Mouse (Mus musculus): ENCODE results near the gene Ptpn13. TPM values are rescaled to one million over a fixed set of nuclear protein-coding genes. Genes with fewer than 3 reads are reported as not detected.

Gene Ptpn13
- total RNA-seq (2021), result 1 to 10 TPM; 6.1 to 7.0 TPM

DNA sequence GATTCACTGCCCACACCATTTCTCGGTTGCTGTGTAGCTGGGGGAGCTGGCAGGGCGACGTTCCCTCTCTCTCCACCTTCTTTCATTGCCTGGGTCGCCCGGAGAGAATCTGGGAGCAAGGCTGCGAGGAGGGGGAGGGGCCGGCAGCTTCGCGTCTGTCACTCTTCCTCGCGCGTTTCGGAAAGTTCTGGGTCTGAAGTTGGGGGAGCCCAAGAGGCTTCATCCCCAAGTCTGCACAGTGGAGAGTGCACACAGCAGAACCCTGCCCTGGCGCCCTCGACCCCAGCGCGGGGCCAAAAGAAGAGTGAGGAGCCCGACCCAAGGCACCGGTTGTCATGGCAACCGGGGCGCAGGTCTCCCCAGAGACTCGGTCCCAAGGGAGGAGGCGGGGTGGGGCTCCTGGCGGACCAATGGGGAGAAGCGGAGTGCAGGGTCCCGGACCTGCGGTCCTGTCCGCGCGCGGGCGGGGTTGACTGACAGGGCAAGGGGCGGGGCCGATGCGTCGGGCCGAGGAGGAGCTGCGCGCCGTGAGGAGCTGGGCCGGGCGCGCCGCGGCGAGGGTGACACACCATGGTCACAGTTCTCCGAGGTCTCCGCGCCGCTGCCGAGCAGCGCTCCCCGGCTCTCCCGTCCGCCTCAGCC, at the start of gene Ptpn13:
TSS of gene Ptpn13 (plus strand) at position 515 of the 642 bp plus-strand sequence.
- intact Hi-C loops (cut with DNase I), result no loop called here
- DNase-seq, result peak; percentile 87 to 88

DNA sequence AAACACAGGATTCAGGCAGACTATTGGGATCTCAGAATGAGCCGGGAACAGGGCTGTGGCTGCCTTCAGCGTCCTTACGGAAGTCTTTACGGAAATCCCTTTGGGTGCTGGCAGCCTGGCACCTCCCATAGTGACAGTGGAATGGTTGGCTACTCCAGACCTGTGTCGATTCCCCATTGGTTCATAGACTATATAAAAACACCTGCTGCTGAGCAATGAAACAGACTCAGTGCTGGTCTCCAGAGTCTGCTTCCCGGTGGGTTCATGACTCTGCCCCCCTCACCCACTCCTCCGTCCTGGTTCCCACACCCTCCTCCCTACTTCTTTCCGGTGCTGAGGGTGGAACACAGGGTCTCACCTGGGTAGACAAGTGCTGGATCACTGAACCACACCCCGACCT, 49.8 kb upstream of the Ptpn13 start:
- intact Hi-C loops (cut with DNase I), result no loop called here

DNA sequence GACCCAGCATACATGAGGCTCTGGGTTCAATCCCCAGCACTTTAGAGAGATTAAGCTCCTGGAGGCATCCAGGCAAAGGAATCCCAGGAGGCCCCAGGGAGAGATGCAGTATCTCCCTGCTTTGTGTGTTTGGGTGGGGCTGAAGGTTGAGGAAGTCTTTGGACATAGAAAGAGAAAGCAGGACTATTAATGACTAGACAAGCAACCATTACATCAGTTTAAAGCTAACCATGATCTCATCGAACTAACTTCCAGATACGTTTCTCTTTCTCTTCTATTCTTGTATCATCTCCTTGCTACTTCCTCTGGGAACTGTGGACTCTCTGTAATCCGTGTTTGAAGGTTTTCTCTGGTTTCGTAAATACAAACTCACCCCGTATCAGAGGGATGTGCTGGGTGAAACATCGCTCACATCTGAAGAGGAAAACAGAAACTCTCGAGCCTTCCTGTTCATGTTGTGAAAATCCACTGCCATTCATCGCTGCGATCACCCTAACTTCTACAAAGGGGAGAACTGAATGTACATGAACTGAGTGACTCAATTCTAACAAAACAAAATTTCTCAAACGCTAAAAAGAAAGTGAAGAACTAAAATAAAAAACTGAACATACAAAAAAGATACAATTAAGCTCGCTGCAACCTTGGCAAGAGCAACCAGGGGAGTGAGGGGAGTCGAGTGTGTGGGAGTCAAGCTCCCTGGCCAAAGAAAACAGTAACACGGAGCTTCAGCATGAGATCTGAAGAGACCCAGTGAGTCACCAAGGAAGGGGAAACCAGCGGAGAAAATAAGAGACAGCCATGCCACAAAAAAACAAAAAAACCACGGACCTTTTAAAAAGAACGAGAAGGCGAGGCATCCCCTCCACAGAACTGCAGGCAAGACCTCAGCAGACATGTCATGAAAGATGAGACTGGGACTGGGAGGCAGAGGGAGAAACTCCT, 48.4 kb upstream of the Ptpn13 start:
- DNase-seq, result peak in 1 of 2 experiments; percentile 28
- intact Hi-C loops (cut with DNase I), result no loop called here

More for the DNA sequence above, 49.8 kb upstream of the Ptpn13 start:
- no peak for DNase-seq

DNA sequence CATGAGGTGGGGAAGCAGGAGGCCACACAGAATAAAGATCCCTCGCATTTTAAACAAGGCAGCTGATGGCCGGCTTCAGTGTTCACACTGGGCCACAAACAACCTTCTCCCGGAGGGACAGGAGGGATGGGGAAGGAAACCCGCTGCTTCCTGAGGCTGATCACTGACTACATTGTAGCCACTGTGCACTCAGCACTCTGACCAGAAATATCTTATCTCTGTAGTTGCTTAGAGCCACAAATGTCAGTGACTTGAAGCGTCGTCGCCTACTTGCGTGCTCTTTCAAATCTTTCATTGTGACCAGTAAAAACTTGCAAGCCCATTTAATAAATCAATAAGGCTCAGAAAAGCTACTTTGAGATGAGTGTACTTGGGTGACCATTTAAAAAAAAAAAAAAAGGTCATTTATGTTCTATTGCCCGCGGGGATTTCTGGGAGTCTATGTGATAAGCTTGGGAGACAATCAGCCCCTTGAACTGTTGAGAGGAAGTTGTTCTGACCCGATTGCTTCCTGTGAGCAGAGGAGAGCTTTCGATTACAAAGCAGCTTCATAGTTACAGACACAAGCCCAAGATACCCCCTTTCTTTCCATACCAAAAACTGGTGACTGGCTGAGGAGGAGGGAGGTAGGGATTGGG, 47.4 kb upstream of the Ptpn13 start:
- intact Hi-C loops (cut with DNase I), result no loop called here
- DNase-seq, result no peak

DNA sequence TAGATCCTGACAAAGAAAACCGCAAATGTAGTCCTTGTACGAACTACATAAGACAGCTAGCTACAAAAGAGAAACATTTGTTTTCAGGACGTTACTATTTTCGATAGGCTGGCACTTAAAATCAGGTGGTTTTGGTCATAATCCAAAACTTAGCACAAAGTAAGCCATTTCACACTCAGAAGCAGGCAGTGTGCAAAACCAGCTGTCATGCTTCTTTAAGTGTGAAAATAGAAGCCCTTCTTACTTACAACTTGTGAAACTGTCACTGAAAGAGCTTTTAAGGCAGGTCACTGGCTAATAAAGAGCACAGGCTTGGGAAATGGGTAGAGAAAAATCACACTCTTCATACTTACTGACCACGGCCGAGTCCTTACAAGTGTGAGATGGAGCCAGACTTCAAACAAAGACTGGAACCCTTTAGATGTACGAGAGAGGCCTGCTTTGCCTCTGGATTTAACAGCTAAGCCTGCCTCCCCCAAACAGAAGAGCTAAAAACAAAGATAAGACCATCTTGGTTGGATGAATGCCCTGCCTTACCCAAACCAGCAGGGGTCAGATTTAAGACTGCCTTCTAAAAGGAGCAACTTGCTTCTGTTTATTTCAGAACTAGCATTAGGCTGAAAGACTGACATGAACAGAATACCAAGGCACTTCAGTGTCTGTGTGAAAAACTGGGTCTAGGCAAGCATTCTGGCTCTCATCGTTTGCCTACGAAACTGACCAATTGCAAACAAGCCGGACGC, 44.0 kb upstream of the Ptpn13 start:
- intact Hi-C loops (cut with DNase I), result no loop called here
- DNase-seq, result no peak

DNA sequence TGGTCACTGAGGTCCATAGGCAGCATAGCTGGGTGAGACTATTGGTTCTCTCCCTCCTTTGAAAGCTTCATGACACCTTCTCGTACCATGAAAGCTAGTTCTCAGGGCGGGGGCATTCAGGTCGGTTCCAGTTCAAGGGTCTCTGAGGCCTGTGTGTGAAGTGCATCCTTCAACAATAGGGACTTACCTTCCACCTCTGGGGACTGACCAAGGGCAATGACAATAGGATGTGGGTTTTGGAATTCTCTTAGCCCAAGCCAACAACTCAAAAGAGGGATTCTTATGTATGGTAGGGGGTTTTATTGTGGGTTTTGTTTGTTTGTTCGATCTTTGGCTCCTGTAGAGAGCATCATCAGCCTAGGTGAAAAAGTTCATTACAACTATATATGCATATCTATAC, 42.0 kb upstream of the Ptpn13 start:
- no peak for DNase-seq
- intact Hi-C loops (cut with DNase I), result no loop called here

DNA sequence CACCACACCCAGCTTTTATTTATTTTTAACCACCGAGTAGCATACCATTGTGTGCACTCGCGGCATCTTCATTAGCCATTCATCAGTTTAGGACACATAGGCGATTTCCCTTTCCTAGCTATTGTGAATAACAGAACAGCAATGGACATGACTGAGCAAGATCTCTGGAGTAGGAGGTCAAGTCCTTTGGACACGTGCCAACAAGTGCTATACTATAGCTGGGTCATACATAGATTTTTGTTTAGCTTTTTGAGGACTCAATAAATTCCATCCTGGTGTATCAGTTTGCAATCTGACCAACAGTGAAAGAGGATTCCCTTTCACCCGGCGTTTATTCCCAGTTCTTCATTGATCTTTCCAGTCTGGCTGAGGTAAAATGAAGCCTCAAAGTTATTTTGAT, 41.0 kb upstream of the Ptpn13 start:
- DNase-seq, result no peak
- intact Hi-C loops (cut with DNase I), result no loop called here

DNA sequence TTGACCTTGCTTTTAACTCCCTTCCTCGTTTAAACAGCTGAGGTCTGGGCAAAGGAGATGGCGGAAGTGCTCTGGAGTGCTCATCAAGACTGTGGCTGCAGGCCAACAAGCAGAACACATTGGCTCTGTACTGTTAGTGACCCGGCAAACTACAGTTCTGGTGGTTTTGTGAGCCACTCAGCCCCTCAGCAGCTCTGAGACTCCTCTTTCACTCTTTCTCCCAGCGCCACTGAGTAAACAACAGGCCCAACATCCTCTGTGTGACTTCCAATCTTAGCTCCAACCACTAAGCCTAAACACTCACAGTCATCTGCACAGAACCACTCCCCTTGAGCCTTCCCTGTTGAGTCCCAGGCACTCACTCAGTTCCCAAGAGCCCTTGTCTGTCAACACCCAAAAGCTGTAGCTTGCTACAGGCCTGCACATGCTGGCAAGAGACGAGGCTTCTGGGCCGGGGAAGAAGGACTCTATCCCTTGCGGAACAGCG, 37.4 kb upstream of the Ptpn13 start:
- intact Hi-C loops (cut with DNase I), result no loop called here
- DNase-seq, result peak; percentile 53 to 57

DNA sequence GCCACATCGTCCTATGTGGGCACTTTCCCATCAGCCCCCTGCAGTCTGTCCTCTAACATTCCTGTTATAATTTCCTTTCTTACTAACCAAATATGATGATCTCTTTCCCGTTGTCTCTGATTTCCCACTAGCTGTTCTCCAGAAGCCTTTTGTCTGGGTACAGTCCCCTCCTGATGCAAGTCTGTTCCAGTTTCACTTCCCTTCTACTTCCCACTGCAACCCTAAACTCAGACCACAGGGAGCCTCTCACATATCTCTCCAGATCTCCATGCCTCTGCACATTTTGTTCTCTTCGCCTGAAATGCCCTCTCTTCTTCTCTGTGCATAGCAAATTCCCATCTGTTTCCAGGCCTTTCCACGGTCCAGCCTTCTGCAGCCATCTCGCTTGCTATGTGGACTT, 35.6 kb upstream of the Ptpn13 start:
- no peak for DNase-seq

DNA sequence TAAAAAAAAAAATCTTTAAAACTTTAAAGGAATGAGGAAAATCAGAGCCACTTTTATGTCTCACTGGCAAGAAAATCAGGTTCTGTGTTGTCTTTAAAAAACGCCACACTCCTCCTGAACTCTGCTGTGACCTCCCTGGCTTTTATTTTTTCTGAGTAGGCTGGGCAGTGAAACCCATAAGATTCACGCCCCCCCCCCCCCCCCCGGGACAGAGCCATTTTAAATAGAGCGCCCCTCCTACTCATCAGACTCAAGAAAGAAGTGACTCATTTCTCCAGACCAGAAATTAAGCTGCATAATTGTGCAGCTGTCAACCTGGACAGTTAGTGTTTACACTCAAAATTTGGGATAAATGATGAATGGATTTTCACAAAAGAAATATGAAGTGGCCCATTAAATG, 31.8 kb upstream of the Ptpn13 start:
- DNase-seq, result no peak
- intact Hi-C loops (cut with DNase I), result no loop called here

More for the DNA sequence above, 35.6 kb upstream of the Ptpn13 start:
- intact Hi-C loops (cut with DNase I), result no loop called here

DNA sequence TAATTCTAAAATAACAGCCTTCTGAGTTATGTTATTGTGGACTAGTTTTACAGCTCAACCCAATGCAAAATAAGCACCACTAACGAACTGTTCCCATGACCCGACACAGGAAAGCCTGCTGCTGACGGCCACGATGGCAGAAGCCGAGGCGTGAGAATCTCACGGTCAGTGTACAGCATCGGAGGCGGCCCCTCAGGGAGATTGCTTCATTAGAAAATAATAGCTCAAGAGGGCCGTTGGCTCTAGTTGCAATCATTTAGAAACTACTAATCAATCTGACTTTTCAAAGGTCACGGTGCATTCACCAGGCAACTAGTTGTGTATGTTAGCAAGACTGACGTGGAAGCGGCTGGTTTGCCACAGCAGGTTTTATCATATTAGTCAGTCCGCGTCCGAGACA, 31.2 kb upstream of the Ptpn13 start:
- no peak for DNase-seq
- intact Hi-C loops (cut with DNase I), result no loop called here

DNA sequence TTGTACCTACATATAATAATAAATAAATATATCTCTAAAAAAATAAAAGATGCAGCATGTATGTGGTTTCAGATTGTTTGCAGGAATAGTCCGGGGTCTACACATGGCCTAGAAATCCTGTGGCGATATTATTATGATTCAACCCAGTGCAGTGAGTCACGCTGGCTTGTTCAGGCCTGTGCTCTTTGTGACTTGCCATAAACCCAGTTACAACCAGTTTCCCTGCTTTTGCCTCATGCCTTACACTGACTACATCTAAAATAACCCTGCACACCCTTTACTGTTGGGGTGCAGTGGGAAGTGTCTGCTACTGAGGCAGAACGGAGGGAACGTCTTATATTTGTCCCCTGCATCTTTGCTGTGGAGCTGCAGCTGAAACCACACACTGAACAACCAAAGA, 29.3 kb upstream of the Ptpn13 start:
- no peak for DNase-seq
- intact Hi-C loops (cut with DNase I), result no loop called here

DNA sequence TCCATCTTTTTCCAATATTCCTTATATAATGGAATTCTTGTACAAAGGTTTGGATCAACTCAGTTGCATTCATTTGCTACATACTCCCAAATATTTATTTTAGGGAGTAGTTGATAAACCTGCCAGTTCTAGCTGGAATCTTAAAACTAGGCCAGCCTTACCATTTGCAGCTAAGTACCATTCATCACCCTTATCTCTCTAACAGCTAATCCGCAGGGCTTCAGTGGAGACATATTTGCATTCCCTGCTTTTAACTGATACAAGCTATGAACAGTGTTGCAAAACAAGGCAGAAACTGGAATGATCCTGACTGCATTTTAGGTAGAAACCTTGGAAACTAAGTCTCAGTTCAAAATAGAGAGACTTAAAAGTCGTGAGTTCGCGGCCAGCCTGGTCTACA, 27.6 kb upstream of the Ptpn13 start:
- DNase-seq, result no peak
- intact Hi-C loops (cut with DNase I), result no loop called here

DNA sequence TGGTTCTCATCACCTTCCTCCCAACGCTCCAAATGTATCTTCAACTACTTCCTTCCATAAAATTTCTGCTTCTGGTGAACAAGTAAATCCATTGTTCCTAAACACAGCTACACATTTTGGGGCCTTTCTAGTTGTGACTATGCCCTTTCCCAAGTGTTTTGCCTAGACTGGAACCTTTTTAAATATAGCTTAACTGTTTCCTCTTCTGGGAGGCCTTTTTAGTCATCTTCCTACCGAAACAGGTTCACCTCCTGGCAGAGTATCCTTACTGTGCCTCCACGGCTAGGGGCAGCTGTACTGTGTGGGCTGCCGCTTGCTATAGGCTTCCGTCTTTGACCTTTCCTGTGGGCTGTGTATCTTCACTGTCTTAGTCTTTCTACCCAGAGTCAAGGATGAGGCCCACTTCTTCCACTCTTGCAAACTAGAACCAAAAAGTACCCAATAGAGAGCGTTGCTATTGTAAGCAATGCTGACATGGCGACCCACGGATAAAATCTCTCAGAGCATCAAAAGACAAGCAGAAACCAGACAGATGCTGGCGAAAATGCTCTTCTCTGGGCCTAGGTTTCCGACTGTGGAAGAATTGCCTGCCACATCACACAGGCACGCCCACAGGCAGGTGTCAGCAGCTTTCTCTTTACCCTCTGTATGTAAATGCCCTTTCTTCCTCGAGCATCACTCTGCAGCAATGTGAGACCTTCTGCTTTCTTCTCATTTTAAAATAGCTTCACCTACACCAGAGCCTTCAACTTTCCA, 20.6 kb upstream of the Ptpn13 start:
- no peak for DNase-seq
- intact Hi-C loops (cut with DNase I), result no loop called here

DNA sequence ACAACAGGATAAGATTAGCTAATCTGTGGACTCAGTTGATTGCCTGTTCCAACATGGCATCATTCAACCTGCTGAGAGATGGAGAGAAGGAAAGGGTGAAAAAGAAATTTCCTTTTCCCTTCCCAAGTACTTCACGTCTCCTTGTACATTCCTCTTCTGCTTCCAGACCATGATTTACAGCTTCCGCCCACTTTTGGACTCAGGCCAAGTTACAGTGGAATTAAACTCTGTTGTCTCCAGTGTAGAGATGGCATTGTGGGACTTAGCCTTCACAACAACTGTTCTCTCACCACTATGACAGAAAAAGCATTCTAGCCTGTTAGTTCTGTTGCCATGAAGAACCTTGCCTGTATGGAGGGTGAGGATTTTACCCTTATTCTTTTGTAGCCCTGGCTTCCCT, 19.1 kb upstream of the Ptpn13 start:
- no peak for DNase-seq
- intact Hi-C loops (cut with DNase I), result no loop called here

DNA sequence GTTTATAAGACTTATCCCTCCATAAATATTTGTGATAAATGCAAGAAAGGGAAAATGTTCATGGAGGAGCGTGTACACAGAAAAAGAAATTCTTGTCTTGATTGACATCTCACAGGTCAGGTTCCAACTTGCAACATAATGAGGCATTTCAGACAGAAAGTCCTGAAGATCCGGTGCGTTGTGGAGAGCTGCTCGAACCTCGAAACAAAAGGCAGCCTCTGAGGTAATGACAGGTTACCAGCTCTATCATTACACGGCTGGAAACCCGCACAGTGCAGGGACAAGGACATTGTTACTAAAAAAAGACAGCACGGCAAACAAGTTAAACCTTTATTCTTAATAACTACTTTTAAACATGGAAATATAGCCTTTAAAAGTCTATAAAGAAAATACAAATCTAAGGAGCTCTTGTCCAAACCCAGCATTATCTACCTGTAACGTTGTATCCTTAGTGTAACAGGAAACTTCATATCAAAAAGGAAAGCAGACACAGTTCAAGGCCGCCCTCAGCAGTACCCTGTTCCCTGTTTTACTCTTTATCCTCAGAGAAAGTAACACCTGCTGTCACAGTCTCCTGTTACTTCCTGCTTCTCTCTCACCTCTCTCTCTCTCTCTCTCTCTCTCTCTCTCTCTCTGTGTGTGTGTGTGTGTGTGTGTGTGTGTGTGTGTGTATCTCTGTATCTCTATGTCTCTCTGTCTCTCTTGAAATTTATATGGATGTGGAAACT, 12.8 kb upstream of the Ptpn13 start:
- DNase-seq, result no peak
- intact Hi-C loops (cut with DNase I), result no loop called here

DNA sequence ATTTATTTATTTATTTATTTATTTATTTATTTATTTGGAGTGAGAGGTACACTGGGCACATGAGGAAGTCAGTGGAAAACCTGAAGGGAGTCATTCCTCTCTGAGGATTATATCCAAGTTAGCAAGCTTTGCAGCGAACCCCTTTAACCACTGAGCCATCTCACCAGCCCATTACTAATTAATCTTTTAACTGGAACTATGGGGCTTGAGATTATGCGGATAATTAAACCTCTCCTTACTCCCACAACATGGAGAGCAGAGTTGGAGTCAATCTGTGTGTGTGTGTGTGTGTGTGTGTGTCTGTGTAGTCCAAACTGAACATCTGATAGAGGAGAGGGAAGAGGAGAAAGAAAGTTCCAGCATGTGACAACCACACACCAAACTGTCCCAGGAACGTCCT, 10.4 kb upstream of the Ptpn13 start:
- DNase-seq, result no peak
- intact Hi-C loops (cut with DNase I), result no loop called here

DNA sequence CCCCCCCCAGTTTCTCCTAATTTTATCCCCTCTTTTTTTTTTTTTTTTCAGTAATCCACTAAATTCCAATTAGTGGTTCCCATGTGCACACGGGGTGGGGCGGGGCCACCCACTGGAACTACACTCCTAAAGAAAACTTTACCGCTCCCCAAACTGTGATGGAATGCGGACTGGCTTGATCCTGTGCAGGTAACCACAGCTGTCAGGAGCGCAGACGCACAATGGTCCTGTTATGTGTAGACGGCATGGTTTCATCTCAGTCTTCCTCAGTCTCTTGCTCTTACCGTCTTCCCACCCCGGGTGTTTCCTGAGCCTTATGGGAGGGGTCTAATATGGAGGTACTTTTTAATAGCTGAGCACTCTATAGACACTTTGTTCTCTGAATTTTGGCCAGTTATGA, 7.0 kb upstream of the Ptpn13 start:
- no peak for DNase-seq
- intact Hi-C loops (cut with DNase I), result no loop called here

DNA sequence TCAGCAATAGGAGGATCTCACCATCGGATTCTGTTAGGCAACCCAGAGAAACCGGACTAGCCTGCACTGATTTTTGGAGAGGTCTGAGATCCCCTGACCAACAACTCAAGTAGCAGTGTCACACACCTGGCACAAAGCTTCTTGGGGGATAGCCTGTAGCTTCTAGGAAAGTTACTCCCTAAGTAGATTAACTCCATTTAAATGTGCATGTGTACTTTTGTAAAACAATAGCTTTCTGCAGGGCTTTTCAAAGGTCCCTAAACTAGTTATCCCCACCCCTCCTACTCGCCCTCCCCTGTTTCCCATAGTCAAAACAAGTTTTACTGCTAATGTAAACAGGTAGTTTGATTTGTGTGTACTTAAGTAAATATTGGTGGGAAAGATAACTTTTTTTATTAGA, 6.1 kb upstream of the Ptpn13 start:
- intact Hi-C loops (cut with DNase I), result no loop called here
- no peak for DNase-seq
